Mouse (Mus musculus) hindbrain, embryonic 12.5 days (tissue): ENCODE results near the gene Set. TPM values are rescaled to one million over a fixed set of nuclear protein-coding genes. Genes with fewer than 3 reads are reported as not detected.
"Not testable (repeated sequence)": the region's sequence is repeated elsewhere in the genome, so short reads cannot be mapped to it uniquely, and the experiment has no call there.

Experiments used
- ATAC-seq: fragments of 200-750 bp; cut with Nextera tagmentation; 2 replicates; pipeline ENCODE4 v1.8.0; 2017; ENCODE audit warnings: moderate TSS enrichment; ENCODE audit not compliant: low FRiP score
- H3K27ac ChIP-seq: fragments of 300-500 bp; sonication (generic); 2 replicates; pipeline ENCODE4 v1.5.1; 2016; ENCODE audit warnings: mild to moderate bottlenecking
- H3K27me3 ChIP-seq: fragments of 300-500 bp; sonication (generic); 2 replicates; pipeline ENCODE4 v1.6.1; 2016; ENCODE audit warnings: mild to moderate bottlenecking
- H3K36me3 ChIP-seq: fragments of 300-500 bp; sonication (generic); 2 replicates; pipeline ENCODE4 v1.6.1; 2016; ENCODE audit warnings: mild to moderate bottlenecking
- H3K4me1 ChIP-seq: fragments of 300-500 bp; sonication (generic); 2 replicates; pipeline ENCODE4 v1.6.1; 2016
- H3K4me2 ChIP-seq: fragments of 300-500 bp; sonication (generic); replicated peaks from 2 replicates; pipeline ENCODE4 v1.6.1; 2016; ENCODE audit warnings: mild to moderate bottlenecking
- H3K4me3 ChIP-seq: fragments of 300-500 bp; sonication (generic); 2 replicates; pipeline ENCODE4 v1.5.1; 2016; ENCODE audit warnings: mild to moderate bottlenecking
- H3K9ac ChIP-seq: fragments of 300-500 bp; sonication (generic); 2 replicates; pipeline ENCODE4 v1.6.1; 2016; ENCODE audit warnings: mild to moderate bottlenecking, moderate library complexity
- H3K9me3 ChIP-seq: fragments of 300-500 bp; sonication (generic); replicated peaks from 2 replicates; pipeline ENCODE4 v1.6.1; 2016; ENCODE audit warnings: mild to moderate bottlenecking
- WGBS: fragments of 180-500 bp; shearing (Covaris S2); methylation state at CpG from one replicate; pipeline ENCODE4 v1.1.7; 2016; 5-methylcytosine and 5-hydroxymethylcytosine counted together
- polyA plus RNA-seq: library from polyadenylated mRNA; unstranded; fragments of >200 nt; fragmentation: Nextera tagmentation; extraction: Ambion mirVana; gene quantifications from 2 replicates; pipeline ENCODE4 v1.2.1, GENCODE M21; 2016

Gene Set
- polyA plus RNA-seq, 1 experiment from 2014 or later = 558 TPM

DNA sequence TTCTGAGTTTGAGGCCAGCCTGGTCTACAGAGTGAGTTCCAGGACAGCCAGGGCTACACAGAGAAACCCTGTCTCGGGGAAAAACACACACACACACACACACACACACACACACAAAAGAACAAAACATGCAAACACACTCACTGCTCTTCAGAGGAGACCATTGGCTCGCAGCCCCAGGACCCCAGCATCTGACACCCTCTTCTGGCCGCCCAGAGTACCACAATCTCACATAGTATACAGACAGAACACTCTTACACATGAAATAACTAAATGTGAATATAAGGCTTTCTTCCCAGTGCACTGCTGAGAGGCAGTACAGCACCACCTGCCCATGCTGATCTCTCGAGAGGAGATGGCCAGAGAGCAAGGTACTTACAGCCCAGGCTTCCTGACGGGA, 12.6 kb upstream of the Set start:
- Histone ChIP-seq H3K27ac (no peak overlapping the region), H3K4me1 (peaks cover 5% of the 10 kb centered on the region; the same call in 1 of the 2 replicates), H3K4me2 (no peak overlapping the region), H3K36me3 (peaks cover 13% of the 10 kb centered on the region), H3K9me3 (no peaks in the 10 kb centered on the region), H3K4me3 (no peak overlapping the region), H3K9ac (no peak overlapping the region), H3K27me3 (no peaks in the 10 kb centered on the region)
- no peak for ATAC-seq
- 89% methylated on average over 5 of the region's 5 CpGs for WGBS

GRCm38 (mm10) chr2:30047127-30047526, 10.1 kb upstream of the Set start:
- no peak for ATAC-seq
- WGBS = 97% methylated on average over 6 of the region's 6 CpGs
- H3K4me2 ChIP-seq = no peak overlapping the region
- H3K36me3 ChIP-seq = peaks cover 9% of the 10 kb centered on the region
- H3K27me3 ChIP-seq = no peaks in the 10 kb centered on the region
- H3K27ac ChIP-seq = no peak overlapping the region
- H3K9ac ChIP-seq = no peak overlapping the region
- H3K4me1 ChIP-seq = peaks cover 5% of the 10 kb centered on the region; the same call in 1 of the 2 replicates
- H3K9me3 ChIP-seq = no peaks in the 10 kb centered on the region
- no peak overlapping the region for H3K4me3 ChIP-seq

DNA sequence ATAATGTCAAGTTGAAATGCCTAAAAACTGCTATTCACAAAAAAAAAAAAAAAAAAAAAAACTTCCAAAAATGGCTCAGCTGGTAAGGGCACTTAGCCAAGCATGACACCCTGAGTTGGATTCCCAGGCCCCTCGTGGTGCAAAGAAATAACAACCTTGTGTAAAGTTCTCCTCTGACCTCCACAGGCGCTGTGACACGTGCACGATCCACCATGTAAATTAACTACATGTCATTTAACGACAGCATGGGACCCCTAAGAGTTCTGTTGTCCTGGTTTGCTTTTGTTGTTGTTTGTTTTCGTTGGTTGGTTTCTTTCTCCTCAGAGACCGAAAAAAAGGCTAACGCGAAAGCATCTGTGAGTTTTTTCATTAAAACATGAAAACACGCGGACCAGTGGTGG, 9.1 kb upstream of the Set start:
- H3K9me3 ChIP-seq = no peaks in the 10 kb centered on the region
- no peaks in the 10 kb centered on the region for H3K27me3 ChIP-seq
- ATAC-seq = peak; percentile 23; the same call in 1 of the 2 replicates
- H3K36me3 ChIP-seq = peaks cover 9% of the 10 kb centered on the region
- WGBS = 57% methylated on average over 11 of the region's 11 CpGs
- H3K27ac ChIP-seq = peak overlapping the region; percentile 95
- H3K4me2 ChIP-seq = peak overlapping the region; percentile 62
- H3K4me1 ChIP-seq = peaks cover 5% of the 10 kb centered on the region; the same call in 1 of the 2 replicates
- H3K4me3 ChIP-seq = peak overlapping the region; percentile 62
- peak overlapping the region; percentile 67; the same call in 1 of the 2 replicates for H3K9ac ChIP-seq

DNA sequence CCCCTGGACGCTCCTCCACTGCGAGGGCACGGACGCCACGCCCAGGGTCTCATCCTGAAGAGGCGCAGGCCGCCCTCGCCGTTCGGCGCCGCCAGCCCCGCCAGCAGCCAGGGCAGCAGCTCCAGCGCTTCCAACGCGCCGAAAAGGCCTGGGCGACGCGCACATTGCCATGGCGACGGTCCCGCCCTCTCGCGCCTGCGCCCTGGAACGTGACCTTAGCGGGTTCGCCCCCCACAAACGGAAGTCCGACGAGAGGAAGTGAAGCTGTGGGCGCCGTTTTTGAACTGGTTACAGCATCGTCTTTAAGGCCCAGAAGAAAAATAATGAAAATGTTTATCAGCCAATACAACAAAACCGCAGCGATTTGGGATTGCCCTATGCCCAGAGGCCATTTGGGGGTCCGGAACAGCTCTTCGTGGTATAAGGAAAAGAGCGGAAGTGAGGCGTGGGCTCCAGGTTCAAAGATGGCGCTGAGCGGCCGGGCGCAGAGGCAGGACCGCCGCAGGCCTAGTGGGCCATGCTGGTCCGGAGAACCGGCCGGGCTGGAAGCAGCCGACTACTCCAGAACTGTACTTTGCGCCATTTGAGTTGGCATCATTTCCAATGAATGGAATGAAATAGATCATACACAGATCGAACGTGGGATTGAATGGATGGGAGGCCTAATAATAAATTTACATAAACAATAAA, 8.3 kb upstream of the Set start, which contains the start of gene Wdr34:
Wdr34 (minus strand) TSS at position 183 of the 690 bp plus-strand sequence.
- Histone ChIP-seq H3K36me3 (peaks cover 9% of the 10 kb centered on the region), H3K9ac (peak within 1 kb of the TSS; percentile 67), H3K4me2 (peak within 1 kb of the TSS; percentile 62), H3K4me1 (peaks cover 5% of the 10 kb centered on the region; the same call in 1 of the 2 replicates), H3K27ac (peak within 1 kb of the TSS; percentile 95), H3K4me3 (peak within 1 kb of the TSS; percentile 62), H3K9me3 (no peaks in the 10 kb centered on the region), H3K27me3 (0 out of 2 replicates have a peak, but pooled peaks cover under 1% of the 10 kb centered on the region)
- 1% methylated on average over 54 of the region's 54 CpGs for WGBS
- ATAC-seq = peak; percentile 92

GRCm38 (mm10) chr2:30049831-30050230, 7.3 kb upstream of the Set start:
- Histone ChIP-seq H3K27me3 (0 out of 2 replicates have a peak, but pooled peaks cover 3% of the 10 kb centered on the region), H3K36me3 (peaks cover 9% of the 10 kb centered on the region), H3K9ac (no peak overlapping the region), H3K4me2 (no peak overlapping the region), H3K9me3 (no peaks in the 10 kb centered on the region), H3K27ac (no peak overlapping the region), H3K4me3 (no peak overlapping the region), H3K4me1 (peaks cover 5% of the 10 kb centered on the region; the same call in 1 of the 2 replicates)
- WGBS = 93% methylated on average over 3 of the region's 3 CpGs
- no peak for ATAC-seq

GRCm38 (mm10) chr2:30051992-30052761, 5.0 kb upstream of the Set start:
- Histone ChIP-seq H3K4me3 (no peak overlapping the region), H3K27ac (no peak overlapping the region), H3K4me1 (peaks cover 6% of the 10 kb centered on the region; the same call in 1 of the 2 replicates), H3K9ac (no peak overlapping the region), H3K4me2 (no peak overlapping the region), H3K27me3 (0 out of 2 replicates have a peak, but pooled peaks cover 3% of the 10 kb centered on the region), H3K9me3 (no peaks in the 10 kb centered on the region), H3K36me3 (no peaks in the 10 kb centered on the region)
- no peak for ATAC-seq
- WGBS = 43% methylated on average over 6 of the region's 6 CpGs

- H3K27ac ChIP-seq, H3K4me2 ChIP-seq, H3K4me1 ChIP-seq, H3K4me3 ChIP-seq, H3K36me3 ChIP-seq, H3K9me3 ChIP-seq, H3K27me3 ChIP-seq, H3K9ac ChIP-seq, ATAC-seq: not testable (repeated sequence)
- WGBS = 92% methylated on average over 3 of the region's 3 CpGs
Measured at GRCm38 (mm10) chr2:30055310-30055709, 1.9 kb upstream of the Set start.

GRCm38 (mm10) chr2:30056736-30057135, 442 bp upstream of the Set start:
- 90% methylated on average over 3 of the region's 3 CpGs for WGBS
- H3K36me3 ChIP-seq = no peaks in the 10 kb centered on the region
- H3K4me2 ChIP-seq = no peak overlapping the region
- ATAC-seq = no peak
- peaks cover 10% of the 10 kb centered on the region for H3K4me1 ChIP-seq
- H3K9me3 ChIP-seq = no peaks in the 10 kb centered on the region
- no peak overlapping the region for H3K27ac ChIP-seq
- H3K27me3 ChIP-seq = 0 out of 2 replicates have a peak, but pooled peaks cover 3% of the 10 kb centered on the region
- H3K4me3 ChIP-seq = no peak overlapping the region
- H3K9ac ChIP-seq = no peak overlapping the region

GRCm38 (mm10) chr2:30058418-30058817, 1.2 kb downstream of the Set start:
- H3K4me2 ChIP-seq = no peak overlapping the region
- H3K27me3 ChIP-seq = 0 out of 2 replicates have a peak, but pooled peaks cover 3% of the 10 kb centered on the region
- no peaks in the 10 kb centered on the region for H3K9me3 ChIP-seq
- H3K4me1 ChIP-seq = peaks cover 21% of the 10 kb centered on the region
- H3K36me3 ChIP-seq = no peaks in the 10 kb centered on the region
- WGBS = 35% methylated on average over 5 of the region's 5 CpGs
- no peak overlapping the region for H3K27ac ChIP-seq
- no peak for ATAC-seq
- H3K9ac ChIP-seq = no peak overlapping the region
- H3K4me3 ChIP-seq = no peak overlapping the region

DNA sequence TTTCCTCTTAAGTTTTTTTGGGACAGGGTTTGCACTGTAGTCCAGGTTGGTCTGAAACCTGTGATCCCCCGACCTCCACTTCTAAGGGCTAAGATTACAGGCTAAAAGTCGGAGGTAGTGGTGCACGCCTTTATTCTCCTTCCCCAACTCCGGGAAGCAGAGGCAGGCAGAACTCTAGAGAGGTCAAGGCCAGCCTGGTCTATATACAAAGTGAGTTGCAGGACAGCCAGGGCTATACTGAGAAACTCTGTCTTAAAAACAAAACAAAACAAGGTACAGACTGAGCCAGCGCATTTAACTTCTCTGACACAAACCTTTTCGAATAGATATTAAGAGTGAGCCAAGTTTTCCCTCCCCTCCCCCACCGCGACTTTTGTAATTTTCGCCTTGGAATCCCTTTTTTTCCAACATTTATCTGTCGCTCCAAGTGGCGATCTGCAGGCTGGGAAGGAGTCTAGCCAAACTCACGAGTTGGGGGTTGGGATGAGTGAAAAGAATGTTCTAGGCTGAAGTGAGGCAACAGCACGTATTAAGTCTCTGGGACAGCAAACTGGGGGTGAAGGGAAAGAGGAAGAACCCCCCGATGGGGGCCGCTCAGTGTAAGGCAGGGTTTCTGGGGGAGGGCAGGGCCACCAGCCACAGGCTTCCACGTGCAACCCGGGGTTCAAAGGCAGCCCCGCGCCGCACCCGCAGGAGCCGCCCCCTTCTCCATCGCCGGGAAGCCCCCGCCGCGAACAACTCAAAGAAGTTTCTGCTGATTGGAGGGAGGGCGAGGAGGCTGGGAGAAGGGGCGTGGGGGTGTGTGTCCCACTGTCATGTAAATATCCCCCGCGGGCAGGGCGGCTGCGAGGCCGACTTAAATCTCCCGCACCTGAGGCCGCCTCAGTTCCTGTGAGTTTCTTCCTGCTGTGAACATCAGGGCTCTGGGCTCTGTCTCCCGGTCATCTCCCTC, 4.3 kb downstream of the Set start:
- Histone ChIP-seq H3K4me2 (peak overlapping the region; percentile 78), H3K9me3 (no peaks in the 10 kb centered on the region), H3K27me3 (no peaks in the 10 kb centered on the region), H3K36me3 (no peaks in the 10 kb centered on the region), H3K4me1 (peaks cover 35% of the 10 kb centered on the region), H3K9ac (peak overlapping the region; percentile 66), H3K27ac (peak overlapping the region; percentile 82), H3K4me3 (peak overlapping the region; percentile 52)
- WGBS = 9% methylated on average over 33 of the region's 37 CpGs
- ATAC-seq = no peak

DNA sequence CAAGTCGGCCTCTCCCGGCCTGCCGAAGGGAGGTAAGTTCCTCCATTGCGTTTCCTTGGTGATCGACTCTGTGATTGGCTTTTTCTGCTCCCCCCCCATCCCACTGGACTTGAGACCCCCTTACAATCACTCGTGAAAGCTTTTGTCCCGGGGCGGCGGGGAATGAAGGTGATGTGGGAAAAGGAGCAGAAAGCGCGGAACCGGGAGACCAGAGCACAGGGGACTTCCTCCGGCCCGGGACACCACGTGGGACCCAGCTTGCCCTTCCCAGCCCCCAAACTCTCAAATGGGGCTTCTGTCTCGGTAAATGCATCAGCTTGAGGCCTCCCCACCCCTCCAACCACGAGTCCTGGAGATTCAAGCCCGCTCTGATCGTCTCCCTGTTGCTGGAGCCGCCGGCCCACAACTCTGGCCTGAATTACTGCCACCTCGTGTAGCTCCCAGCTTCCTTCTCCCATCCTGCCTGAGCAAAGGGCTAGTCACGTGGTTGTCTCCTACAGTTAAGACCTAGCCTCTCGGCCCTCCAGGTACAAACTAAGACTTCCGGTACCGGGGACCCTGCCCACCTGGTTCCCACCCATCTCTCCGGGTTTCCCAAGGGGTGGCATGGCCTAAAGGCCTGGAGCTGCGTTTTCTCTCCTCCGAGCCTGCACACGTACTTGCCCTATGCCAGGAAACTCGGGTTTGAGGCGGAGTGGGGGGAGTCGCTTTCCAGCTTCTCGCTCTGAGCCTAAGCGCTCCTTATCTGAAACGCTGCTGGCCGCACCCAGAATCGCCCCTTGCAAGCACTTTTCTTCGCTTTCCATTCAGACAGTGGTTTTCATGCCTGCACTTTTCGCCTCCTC, 5.3 kb downstream of the Set start:
- Histone ChIP-seq H3K27ac (peak overlapping the region; percentile 82), H3K27me3 (no peaks in the 10 kb centered on the region), H3K9me3 (no peaks in the 10 kb centered on the region), H3K4me3 (peak overlapping the region; percentile 52), H3K4me1 (peaks cover 31% of the 10 kb centered on the region), H3K9ac (peak overlapping the region; percentile 66), H3K4me2 (peak overlapping the region; percentile 78), H3K36me3 (no peaks in the 10 kb centered on the region)
- no peak for ATAC-seq
- WGBS = under 1% methylated on average over 40 of the region's 40 CpGs
